Mouse (Mus musculus): ENCODE data around the gene Rnf167. TPM values are rescaled to one million over a fixed set of nuclear protein-coding genes. Genes with fewer than 3 reads are reported as not detected.

The Rnf167 gene
- polyA plus RNA-seq, 1 experiment from 2014 or later = 104 TPM

DNA sequence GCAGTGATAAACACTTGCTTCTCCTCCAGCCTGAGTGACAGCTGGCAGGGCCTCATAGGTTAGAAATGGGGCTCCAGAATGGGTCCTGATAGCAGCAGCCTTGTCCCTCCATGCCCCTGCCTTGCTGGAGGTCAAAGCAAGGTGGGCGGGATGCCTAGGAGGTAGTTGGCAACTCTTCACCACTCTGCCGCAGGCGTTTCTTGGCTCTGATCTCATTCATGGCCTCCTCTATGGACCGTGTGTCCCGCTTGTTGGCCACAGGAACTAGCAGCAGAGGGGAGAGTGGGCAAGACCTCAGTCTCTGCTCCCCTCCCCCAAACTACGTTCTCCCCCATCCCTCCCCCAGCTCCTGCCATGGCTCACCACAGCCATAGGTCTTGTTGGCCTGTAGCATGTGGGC, 16.9 kb downstream of the Rnf167 start:
- Histone ChIP-seq H3K9me3 (replicated peaks) (no peaks in the 10 kb centered on the region), H3K27ac (no peak overlapping the region), H3K4me3 (no peak overlapping the region), H3K36me3 (peaks cover 85% of the 10 kb centered on the region), H3K4me1 (peaks cover 22% of the 10 kb centered on the region), H3K27me3 (ENCODE audit: low read depth, poor library complexity, severe bottlenecking) (no peaks in the 10 kb centered on the region)
- DNase-seq (ENCODE audit: low spot score) = no peak
- 97% methylated on average over 6 of the region's 6 CpGs for WGBS

DNA sequence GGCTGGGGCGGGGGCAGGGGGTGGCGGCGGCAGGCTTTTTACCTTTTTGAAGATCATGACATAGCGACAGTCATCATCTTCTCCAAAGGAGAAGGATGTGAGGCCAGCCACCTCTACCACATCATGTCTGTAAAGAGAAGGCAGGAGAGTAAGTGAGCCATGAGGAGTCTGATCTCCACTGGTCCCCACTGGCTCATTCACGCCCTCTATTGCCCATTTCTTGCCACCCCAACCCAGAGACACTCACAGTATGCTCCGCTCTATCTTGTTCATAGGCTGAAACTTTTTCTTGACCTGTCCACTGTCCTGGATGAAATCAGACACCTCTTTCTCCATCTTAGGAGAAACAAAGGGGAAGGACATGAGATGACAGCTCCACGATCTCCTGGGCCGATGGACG, 17.7 kb downstream of the Rnf167 start:
- H3K4me3 ChIP-seq = no peak overlapping the region
- H3K27me3 ChIP-seq (ENCODE audit: low read depth, poor library complexity, severe bottlenecking) = no peaks in the 10 kb centered on the region
- H3K27ac ChIP-seq = no peak overlapping the region
- no peak for DNase-seq (ENCODE audit: low spot score)
- WGBS = 93% methylated on average over 9 of the region's 9 CpGs
- no peaks in the 10 kb centered on the region for H3K9me3 ChIP-seq (replicated peaks)
- peaks cover 20% of the 10 kb centered on the region for H3K4me1 ChIP-seq
- peaks cover 77% of the 10 kb centered on the region for H3K36me3 ChIP-seq

DNA sequence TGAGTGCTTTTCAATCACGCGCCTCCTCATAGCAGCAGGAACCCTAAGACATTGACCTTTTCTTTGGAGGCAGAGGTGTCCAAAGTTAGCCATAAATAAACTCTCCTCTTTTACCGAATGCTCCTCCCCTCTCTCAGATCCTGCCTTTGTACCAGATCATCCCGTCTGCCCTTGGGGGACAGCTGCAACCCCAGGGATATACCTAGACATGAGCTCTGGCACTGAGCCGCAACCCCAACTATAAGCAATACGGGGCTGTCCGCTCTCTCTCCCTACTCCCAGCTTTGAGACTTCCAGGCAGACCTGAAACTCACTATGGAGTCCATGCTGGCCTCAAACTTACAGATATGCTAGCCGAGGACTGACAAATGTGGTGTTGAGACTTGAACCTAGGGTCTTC, 19.7 kb downstream of the Rnf167 start:
- no peak for DNase-seq (ENCODE audit: low spot score)
- Histone ChIP-seq H3K9me3 (replicated peaks) (no peaks in the 10 kb centered on the region), H3K4me1 (peaks cover 37% of the 10 kb centered on the region), H3K27me3 (ENCODE audit: low read depth, poor library complexity, severe bottlenecking) (no peaks in the 10 kb centered on the region), H3K4me3 (peak overlapping the region; percentile 7; the same call in 1 of the 2 replicates), H3K36me3 (peaks cover 64% of the 10 kb centered on the region), H3K27ac (no peak overlapping the region)
- 96% methylated on average over 8 of the region's 8 CpGs for WGBS

DNA sequence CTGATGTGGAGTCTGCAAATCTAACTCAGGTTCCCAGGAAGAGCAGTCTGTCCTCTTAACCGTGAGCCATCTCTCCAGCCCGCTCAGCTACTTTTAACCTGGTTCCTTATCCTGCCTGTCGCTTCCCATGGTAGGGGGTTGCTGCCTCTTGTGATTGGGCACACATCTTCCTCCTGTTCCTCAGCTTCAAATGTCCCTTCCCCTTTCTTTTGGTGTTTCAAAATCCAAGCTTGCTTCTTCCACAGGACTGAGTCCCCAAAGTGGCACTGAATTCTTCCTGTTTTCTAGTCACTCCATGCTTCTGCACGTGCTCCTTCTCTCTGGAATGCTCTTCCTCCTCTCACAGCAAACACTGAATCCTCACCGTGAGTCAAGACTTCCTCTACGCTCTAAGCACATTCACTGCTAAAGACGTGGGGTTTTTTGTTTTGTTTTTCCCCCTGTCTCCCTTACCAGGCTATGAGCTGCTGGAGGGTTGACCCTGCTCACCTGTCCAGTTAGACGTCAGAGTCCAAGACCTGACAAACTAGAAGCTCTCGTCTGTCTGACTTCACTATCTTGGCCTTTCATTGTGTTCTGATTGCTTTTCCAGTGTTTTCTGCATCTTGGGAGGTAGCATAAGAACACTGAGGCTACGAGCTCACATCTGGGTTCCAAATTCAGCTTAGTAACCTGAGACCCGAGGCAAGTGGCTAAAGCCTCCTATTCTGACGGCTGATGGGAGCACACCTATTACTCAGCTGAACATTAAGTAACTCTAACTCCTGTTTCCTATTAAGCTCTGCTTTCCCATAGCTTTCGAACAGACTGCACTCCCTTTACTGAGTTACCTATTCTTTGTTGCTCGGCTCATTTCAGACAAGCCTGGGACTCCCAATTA, 20.5 kb downstream of the Rnf167 start:
- no peaks in the 10 kb centered on the region for H3K9me3 ChIP-seq (replicated peaks)
- H3K27me3 ChIP-seq (ENCODE audit: low read depth, poor library complexity, severe bottlenecking) = no peaks in the 10 kb centered on the region
- H3K27ac ChIP-seq = peak overlapping the region; percentile 91
- DNase-seq (ENCODE audit: low spot score) = no peak
- peak overlapping the region; percentile 64 for H3K4me3 ChIP-seq
- H3K36me3 ChIP-seq = peaks cover 58% of the 10 kb centered on the region
- H3K4me1 ChIP-seq = peaks cover 37% of the 10 kb centered on the region
- WGBS = 67% methylated on average over 14 of the region's 14 CpGs

DNA sequence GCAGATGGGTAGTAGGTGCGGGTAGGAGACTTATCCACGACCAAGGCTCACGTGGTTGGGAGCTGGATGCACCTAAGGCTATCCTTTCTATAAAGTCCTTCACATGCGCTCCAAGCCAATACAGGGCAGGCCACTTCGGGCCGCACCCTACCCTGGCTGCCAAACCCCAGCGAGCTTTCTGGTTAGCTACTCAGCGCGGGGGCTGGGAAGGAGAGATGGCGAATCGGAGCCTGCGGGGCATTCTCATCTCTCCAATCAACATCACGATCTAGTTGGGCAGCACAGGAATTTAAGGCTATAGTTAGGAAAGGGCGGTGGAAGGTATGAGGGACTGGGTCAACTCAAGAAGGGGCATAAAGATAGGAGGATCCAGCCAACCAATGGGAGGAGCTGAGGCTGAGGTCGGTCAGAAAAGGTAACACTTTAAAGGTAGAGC, 21.3 kb downstream of the Rnf167 start:
- H3K9me3 ChIP-seq (replicated peaks) = no peaks in the 10 kb centered on the region
- H3K4me1 ChIP-seq = peaks cover 37% of the 10 kb centered on the region
- WGBS = under 1% methylated on average over 15 of the region's 15 CpGs
- H3K36me3 ChIP-seq = peaks cover 52% of the 10 kb centered on the region
- DNase-seq (ENCODE audit: low spot score) = peak; percentile 82
- peak overlapping the region; percentile 64 for H3K4me3 ChIP-seq
- no peaks in the 10 kb centered on the region for H3K27me3 ChIP-seq (ENCODE audit: low read depth, poor library complexity, severe bottlenecking)
- H3K27ac ChIP-seq = peak overlapping the region; percentile 91

DNA sequence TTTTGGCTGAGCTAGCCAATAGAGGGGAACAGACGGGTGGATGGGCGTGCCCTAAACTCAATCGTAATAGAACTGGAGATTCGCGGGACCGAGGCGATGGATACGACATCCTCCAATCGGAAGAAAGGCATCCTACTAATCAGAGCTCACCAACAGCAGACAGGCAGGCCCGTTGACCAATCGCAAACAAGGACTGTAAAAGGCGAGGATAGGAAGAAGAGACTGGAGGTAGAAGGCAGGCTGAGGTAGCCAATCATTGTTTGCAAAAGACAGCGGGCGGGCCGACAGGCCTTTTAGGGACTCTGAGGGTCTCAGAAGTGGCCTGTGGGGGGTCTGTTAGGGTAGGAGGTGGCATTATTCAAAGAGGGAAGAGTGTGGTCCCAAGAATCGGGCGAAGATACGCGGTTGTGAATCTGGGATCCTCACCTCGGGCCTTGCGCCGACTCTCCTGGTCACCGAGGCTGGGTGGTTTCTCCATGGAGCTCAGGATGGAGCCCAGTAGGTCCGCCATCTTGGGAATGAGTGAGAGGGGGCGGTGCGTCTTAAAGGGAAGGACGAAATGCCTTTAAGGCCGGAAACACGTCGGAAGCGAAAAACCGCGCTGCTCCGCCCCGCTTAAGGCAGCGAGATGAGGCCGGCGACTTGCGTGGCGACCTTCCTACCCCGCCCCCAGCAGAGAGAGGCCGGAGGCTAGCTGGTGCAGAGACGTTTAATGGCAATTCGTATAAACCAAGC, 21.9 kb downstream of the Rnf167 start, which contains the start of gene Spag7:
Gene Spag7, minus strand, starts transcription at position 646 of the 735 bp plus-strand sequence.
- Histone ChIP-seq H3K27me3 (ENCODE audit: low read depth, poor library complexity, severe bottlenecking) (no peaks in the 10 kb centered on the region), H3K4me3 (peak within 1 kb of the TSS; percentile 64), H3K36me3 (peaks cover 50% of the 10 kb centered on the region), H3K27ac (peak within 1 kb of the TSS; percentile 91), H3K4me1 (peaks cover 37% of the 10 kb centered on the region), H3K9me3 (replicated peaks) (no peaks in the 10 kb centered on the region)
- DNase-seq (ENCODE audit: low spot score) = peak; percentile 94
- WGBS = under 1% methylated on average over 44 of the region's 44 CpGs

DNA sequence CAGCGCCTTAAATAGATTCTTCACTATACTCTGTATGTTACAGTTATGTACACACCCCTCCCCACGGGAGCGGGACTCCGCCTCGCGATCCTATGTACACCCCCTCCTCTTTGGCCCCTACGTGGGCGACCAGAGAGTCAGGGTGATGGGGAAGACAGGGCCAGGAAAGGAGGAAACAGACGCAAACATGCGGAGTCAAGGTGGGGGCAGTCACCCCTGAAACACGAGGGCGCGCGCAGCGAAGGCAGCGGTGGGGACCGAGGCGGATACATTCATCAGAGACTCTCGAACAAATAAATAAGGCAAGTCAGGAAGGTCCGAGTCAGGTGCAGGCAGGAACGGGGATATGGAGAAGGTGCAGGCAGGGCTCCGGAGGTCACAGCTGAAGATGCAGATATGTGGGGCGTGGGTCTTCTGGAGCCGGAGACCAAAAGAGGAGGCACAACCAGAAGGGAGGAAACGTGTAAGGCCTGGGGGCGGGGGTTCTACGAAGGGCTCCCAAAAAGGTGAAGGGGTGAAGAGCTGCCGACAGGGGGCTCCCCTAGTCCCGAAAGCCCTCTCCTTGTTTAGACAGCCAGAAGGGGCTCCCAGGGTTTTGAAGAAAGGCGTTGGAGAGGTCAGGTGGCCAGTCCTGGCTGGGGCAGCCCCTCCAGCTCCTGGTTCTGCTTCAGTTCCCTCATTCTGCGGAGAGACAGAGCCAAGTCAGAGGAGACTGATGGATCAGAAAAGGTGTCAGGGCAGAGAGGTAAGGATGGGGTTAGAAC, 22.7 kb downstream of the Rnf167 start:
- Histone ChIP-seq H3K4me3 (peak overlapping the region; percentile 64), H3K4me1 (peaks cover 37% of the 10 kb centered on the region), H3K9me3 (replicated peaks) (no peaks in the 10 kb centered on the region), H3K36me3 (peaks cover 49% of the 10 kb centered on the region), H3K27ac (peak overlapping the region; percentile 91), H3K27me3 (ENCODE audit: low read depth, poor library complexity, severe bottlenecking) (no peaks in the 10 kb centered on the region)
- DNase-seq (ENCODE audit: low spot score) = peak; percentile 86
- WGBS = under 1% methylated on average over 31 of the region's 31 CpGs

DNA sequence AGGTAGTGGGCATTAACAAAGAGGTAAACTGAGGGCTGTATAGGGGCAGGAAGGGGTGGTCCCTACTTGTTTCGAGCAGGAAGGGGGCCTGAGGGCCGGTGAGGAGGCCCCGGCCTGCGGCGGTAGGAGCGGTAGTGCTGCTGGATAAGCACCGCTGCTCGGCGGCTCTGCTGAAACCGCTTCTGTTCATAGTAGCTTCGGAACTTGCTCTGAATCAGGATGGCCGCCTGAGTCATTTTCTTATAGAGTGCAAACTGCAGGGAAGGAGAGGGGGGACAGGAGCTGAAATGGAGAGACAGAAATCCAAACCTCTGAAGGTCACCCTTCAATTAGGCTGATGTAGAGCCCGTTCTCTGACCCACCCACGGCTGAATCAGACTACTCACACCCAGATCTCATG, 23.4 kb downstream of the Rnf167 start:
- WGBS = 58% methylated on average over 14 of the region's 14 CpGs
- Histone ChIP-seq H3K27me3 (ENCODE audit: low read depth, poor library complexity, severe bottlenecking) (no peaks in the 10 kb centered on the region), H3K36me3 (peaks cover 47% of the 10 kb centered on the region), H3K9me3 (replicated peaks) (no peaks in the 10 kb centered on the region), H3K4me3 (peak overlapping the region; percentile 64), H3K27ac (peak overlapping the region; percentile 91), H3K4me1 (peaks cover 37% of the 10 kb centered on the region)
- DNase-seq (ENCODE audit: low spot score) = no peak

DNA sequence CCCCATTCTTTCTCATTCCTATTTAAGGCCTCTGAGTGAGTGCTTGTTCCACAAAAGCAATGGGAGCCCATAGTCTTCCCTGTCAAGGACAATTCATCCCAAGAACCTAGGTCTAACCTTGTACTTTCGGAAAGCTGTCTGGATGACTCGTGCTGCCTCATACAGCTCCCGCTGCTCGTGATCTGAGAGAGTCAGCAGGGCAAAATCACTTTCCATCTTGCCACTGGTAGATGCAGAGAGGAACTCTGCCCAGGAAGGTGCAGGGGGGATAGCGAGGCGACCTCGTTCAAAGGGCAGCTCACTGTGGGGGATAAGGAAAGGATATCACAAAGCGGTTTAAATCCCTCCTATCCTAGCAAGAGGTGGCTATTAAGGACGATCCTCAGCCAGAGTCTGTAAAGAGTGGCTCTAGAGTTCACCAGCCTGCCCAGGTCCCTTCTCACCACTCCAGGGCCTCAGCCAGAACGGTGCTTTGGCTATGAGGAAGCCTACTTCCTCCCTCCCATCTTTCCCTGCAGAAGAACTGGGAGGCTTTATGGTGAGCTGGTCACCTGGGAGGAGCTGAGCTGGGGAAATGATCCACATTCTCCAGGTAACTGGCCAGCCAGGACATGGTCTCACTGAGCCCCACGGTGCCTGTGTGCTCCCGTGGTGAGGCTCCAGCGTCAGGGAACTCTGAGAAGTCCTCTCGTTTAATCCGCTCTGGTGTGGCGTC, 24.5 kb downstream of the Rnf167 start:
- Histone ChIP-seq H3K4me1 (peaks cover 36% of the 10 kb centered on the region), H3K27me3 (ENCODE audit: low read depth, poor library complexity, severe bottlenecking) (no peaks in the 10 kb centered on the region), H3K27ac (no peak overlapping the region), H3K4me3 (no peak overlapping the region), H3K36me3 (peaks cover 48% of the 10 kb centered on the region), H3K9me3 (replicated peaks) (no peaks in the 10 kb centered on the region)
- DNase-seq (ENCODE audit: low spot score) = no peak
- WGBS = 87% methylated on average over 16 of the region's 16 CpGs

DNA sequence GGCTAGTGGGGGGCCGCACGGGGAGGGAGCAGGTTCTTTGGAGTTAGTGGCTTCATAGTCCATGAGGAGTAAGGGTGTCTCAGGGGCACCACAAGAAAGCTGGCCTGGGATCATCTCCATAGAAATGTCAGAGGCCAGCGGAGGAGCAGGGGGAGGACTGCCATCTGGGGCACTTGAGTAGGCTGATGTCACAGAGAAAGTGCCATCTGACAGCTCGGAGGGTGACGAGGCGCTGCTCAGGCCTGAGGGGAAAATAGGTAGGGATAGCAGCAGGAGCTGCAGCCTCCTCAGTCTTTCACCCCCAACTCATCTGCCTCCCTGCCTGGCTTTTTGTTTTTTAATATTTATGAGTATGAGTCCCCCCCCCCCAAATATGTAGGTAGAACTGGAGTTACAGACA, 27.0 kb downstream of the Rnf167 start:
- H3K27ac ChIP-seq = no peak overlapping the region
- H3K36me3 ChIP-seq = peaks cover 51% of the 10 kb centered on the region
- no peak for DNase-seq (ENCODE audit: low spot score)
- peaks cover 18% of the 10 kb centered on the region for H3K4me1 ChIP-seq
- H3K4me3 ChIP-seq = peak overlapping the region; percentile 3; the same call in 1 of the 2 replicates
- no peaks in the 10 kb centered on the region for H3K9me3 ChIP-seq (replicated peaks)
- 78% methylated on average over 6 of the region's 6 CpGs for WGBS
- H3K27me3 ChIP-seq (ENCODE audit: low read depth, poor library complexity, severe bottlenecking) = no peaks in the 10 kb centered on the region

DNA sequence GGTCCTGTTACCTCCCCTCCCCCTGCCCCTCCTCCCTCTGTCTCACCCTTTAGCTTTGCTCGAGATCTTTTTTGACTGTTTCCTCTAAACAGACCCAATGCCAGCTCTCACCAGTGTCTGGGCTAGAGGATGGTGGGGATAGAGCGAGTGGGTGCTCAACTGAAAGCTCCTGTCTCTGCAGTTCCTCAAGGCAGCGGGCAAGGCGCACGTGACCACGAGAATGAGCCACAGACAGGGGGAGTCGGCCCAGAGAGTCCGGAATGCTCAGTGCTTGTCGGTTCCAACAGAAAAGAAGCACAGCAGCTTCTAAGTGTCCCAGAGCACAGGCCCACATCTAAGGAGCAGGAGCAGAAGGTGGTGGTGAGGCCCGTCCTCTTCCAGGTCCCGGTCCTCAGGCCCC, 27.5 kb downstream of the Rnf167 start:
- Histone ChIP-seq H3K4me1 (peaks cover 18% of the 10 kb centered on the region), H3K4me3 (peak overlapping the region; percentile 3; the same call in 1 of the 2 replicates), H3K27ac (no peak overlapping the region), H3K27me3 (ENCODE audit: low read depth, poor library complexity, severe bottlenecking) (no peaks in the 10 kb centered on the region), H3K36me3 (peaks cover 55% of the 10 kb centered on the region), H3K9me3 (replicated peaks) (no peaks in the 10 kb centered on the region)
- DNase-seq (ENCODE audit: low spot score) = no peak
- 70% methylated on average over 11 of the region's 11 CpGs for WGBS

DNA sequence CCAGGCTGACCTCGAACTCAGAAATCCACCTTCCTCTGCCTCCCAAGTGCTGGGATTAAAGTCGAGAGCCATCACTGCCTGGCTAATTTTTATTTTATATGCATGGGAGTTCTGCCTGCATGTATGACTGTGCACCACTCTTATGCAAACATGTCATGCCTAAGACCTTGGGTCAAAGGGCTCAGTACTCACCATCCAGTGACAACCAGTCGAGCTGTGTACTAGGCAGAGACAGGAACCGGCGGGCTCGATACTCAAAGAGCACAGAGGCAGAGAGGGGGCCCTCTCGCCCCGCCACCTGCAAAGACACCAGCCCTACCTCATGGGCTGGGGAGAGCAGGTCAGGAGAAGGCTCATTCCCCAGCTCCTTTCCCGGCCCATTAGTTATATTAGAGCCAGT, 31.1 kb downstream of the Rnf167 start:
- H3K27ac ChIP-seq = no peak overlapping the region
- H3K27me3 ChIP-seq (ENCODE audit: low read depth, poor library complexity, severe bottlenecking) = no peaks in the 10 kb centered on the region
- no peak overlapping the region for H3K4me3 ChIP-seq
- 85% methylated on average over 9 of the region's 9 CpGs for WGBS
- no peaks in the 10 kb centered on the region for H3K9me3 ChIP-seq (replicated peaks)
- H3K36me3 ChIP-seq = peaks cover 72% of the 10 kb centered on the region
- peaks cover 13% of the 10 kb centered on the region for H3K4me1 ChIP-seq
- DNase-seq (ENCODE audit: low spot score) = no peak
